Mouse (Mus musculus): ENCODE measurements at regions not wholly inside any gene's neighbourhood (a gene's known extent, or its start where the extent isn't known, plus 50 kb on each side); places are given as distances from the start of the nearest gene placed in this dataset.

GRCm38 (mm10) chr10:42090806-42091205 lies 72.6 kb upstream of the Armc2 start:
- 89% methylated on average over 7 of the region's 7 CpGs for WGBS
- no peak for DNase-seq (ENCODE audit: low spot score)
- Histone ChIP-seq H3K9me3 (no peaks in the 10 kb centered on the region), H3K4me1 (replicated peaks) (peaks cover 27% of the 10 kb centered on the region), H3K27ac (no peak overlapping the region), H3K27me3 (ENCODE audit: insufficient read depth, poor library complexity, severe bottlenecking) (0 out of 2 replicates have a peak, but pooled peaks cover 6% of the 10 kb centered on the region), H3K36me3 (no peaks in the 10 kb centered on the region), H3K4me3 (no peak overlapping the region)

GRCm38 (mm10) chr10:42090147-42090546 lies 71.9 kb upstream of the Armc2 start:
- 0 out of 2 replicates have a peak, but pooled peaks cover 6% of the 10 kb centered on the region for H3K27me3 ChIP-seq (ENCODE audit: insufficient read depth, poor library complexity, severe bottlenecking)
- H3K4me1 ChIP-seq (replicated peaks) = peaks cover 27% of the 10 kb centered on the region
- DNase-seq (ENCODE audit: low spot score) = no peak
- H3K27ac ChIP-seq = peak overlapping the region; percentile 76
- H3K4me3 ChIP-seq = no peak overlapping the region
- no peaks in the 10 kb centered on the region for H3K36me3 ChIP-seq
- peaks cover 3% of the 10 kb centered on the region; the same call in 1 of the 2 replicates for H3K9me3 ChIP-seq
- WGBS = 54% methylated on average over 3 of the region's 3 CpGs

DNA sequence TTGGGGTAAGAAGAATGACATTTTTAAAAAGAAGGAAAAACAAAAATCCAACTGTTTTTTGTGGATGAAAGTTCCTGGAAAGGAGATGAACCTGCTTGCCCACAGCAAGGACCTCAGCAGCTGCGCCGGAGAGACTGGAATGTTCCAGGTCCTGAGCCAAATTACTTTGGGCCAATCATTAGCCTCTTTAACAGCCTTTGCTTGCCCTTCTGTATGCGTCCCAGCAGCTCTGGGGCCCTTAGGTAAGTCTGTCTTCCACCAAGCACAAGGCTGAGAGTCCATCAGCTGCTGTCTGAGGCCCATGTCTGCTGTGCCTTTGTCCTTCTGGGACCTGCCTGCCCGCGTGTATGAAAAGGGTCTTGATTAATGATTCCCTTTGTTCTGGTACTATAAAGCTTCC lies 71.4 kb upstream of the Armc2 start:
- WGBS = 62% methylated on average over 5 of the region's 5 CpGs
- Histone ChIP-seq H3K4me1 (replicated peaks) (peaks cover 27% of the 10 kb centered on the region), H3K4me3 (no peak overlapping the region), H3K27ac (peak overlapping the region; percentile 76), H3K36me3 (no peaks in the 10 kb centered on the region), H3K27me3 (ENCODE audit: insufficient read depth, poor library complexity, severe bottlenecking) (0 out of 2 replicates have a peak, but pooled peaks cover 6% of the 10 kb centered on the region), H3K9me3 (peaks cover 4% of the 10 kb centered on the region; the same call in 1 of the 2 replicates)
- DNase-seq (ENCODE audit: low spot score) = no peak

DNA sequence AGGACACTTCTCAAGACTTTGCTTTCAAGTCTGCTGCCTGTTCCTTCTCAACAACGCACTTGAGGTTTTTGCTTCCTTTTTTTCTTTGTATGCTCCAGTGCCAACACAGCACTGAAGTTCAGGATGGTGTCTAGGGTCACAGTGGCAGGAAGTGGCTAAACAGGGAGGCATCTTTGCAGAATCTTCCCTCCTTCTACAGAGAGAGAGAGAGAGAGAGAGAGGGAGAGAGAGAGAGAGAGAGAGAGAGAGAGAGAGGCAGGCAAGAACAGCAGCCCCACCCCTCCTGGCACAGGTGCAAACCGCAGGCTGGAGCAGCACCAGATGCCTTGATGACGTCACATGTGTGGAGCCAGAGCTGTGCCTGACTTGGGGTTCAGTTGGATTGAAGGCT lies 71.0 kb upstream of the Armc2 start:
- peaks cover 4% of the 10 kb centered on the region; the same call in 1 of the 2 replicates for H3K9me3 ChIP-seq
- peaks cover 27% of the 10 kb centered on the region for H3K4me1 ChIP-seq (replicated peaks)
- H3K4me3 ChIP-seq = no peak overlapping the region
- no peaks in the 10 kb centered on the region for H3K36me3 ChIP-seq
- 43% methylated on average over 3 of the region's 3 CpGs for WGBS
- peak overlapping the region; percentile 76 for H3K27ac ChIP-seq
- DNase-seq (ENCODE audit: low spot score) = no peak
- 0 out of 2 replicates have a peak, but pooled peaks cover 6% of the 10 kb centered on the region for H3K27me3 ChIP-seq (ENCODE audit: insufficient read depth, poor library complexity, severe bottlenecking)

DNA sequence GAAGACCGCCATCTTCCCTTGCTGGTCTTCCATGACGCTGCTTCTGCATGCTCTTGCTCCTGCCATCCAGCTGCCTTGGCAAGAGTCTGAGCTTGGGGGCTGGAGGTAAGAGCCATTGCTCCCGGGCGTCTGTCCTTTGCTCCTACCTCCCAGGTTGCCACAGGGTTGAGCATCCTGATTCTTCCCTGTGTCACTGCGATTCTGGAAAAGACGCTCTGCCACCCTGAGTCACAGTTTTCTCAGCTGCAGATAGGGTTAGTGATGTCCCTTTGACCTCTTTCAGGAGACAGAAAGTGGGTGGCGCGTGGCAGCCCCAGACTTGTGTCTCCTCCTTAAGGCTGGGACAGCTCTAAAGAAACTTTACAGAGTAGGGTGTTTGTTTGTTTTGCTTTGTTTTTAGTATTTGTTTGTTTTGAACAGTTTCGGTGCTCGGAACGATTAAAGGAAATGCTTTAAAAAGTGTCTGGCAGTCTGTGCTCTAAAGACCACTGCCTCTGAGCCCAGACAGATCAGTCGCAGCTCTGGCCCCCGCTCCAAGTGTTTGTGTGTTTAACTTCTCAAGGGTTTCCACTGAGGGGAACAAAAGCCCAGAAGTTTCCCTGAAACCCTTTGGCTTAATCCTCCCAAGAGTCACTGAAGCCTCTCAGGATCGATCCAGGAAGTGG lies 70.5 kb upstream of the Armc2 start:
- peaks cover 27% of the 10 kb centered on the region for H3K4me1 ChIP-seq (replicated peaks)

DNA sequence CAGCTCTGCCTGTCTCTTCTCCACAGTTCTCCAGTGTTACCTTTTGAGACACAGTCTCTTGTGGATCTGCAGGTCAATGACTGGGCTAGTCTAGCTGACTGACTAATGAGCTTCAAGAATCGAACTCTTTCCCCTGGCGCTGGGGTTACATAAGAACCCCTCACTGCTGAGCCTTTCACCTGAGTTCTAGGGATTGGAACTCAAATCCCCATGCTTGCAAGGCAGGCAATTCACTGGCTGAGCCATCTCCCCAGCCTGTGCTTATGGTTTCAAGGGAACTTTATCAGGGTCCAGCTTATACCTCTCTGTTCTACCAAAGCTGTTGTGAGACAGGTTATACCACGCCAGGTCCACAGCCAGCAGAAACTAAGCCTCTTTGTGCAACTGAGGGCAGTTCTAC lies 69.7 kb upstream of the Armc2 start:
- no peaks in the 10 kb centered on the region for H3K36me3 ChIP-seq
- WGBS = 94% methylated on average over 3 of the region's 3 CpGs
- H3K27ac ChIP-seq = peak overlapping the region; percentile 9; the same call in 1 of the 2 replicates
- DNase-seq (ENCODE audit: low spot score) = no peak
- no peak overlapping the region for H3K4me3 ChIP-seq
- peaks cover 27% of the 10 kb centered on the region for H3K4me1 ChIP-seq (replicated peaks)
- 0 out of 2 replicates have a peak, but pooled peaks cover 6% of the 10 kb centered on the region for H3K27me3 ChIP-seq (ENCODE audit: insufficient read depth, poor library complexity, severe bottlenecking)
- peaks cover 4% of the 10 kb centered on the region; the same call in 1 of the 2 replicates for H3K9me3 ChIP-seq

More for the DNA sequence above, 70.5 kb upstream of the Armc2 start:
- no peaks in the 10 kb centered on the region for H3K36me3 ChIP-seq
- H3K27ac ChIP-seq = peak overlapping the region; percentile 76
- no peak for DNase-seq (ENCODE audit: low spot score)
- WGBS = 57% methylated on average over 14 of the region's 14 CpGs
- H3K4me3 ChIP-seq = no peak overlapping the region
- H3K27me3 ChIP-seq (ENCODE audit: insufficient read depth, poor library complexity, severe bottlenecking) = 0 out of 2 replicates have a peak, but pooled peaks cover 6% of the 10 kb centered on the region
- peaks cover 4% of the 10 kb centered on the region; the same call in 1 of the 2 replicates for H3K9me3 ChIP-seq

- no peak overlapping the region for H3K27ac ChIP-seq
- H3K36me3 ChIP-seq = no peaks in the 10 kb centered on the region
- peaks cover 20% of the 10 kb centered on the region for H3K4me1 ChIP-seq (replicated peaks)
- DNase-seq (ENCODE audit: low spot score) = no peak
- H3K4me3 ChIP-seq = no peak overlapping the region
- H3K27me3 ChIP-seq (ENCODE audit: insufficient read depth, poor library complexity, severe bottlenecking) = 0 out of 2 replicates have a peak, but pooled peaks cover 6% of the 10 kb centered on the region
- WGBS = 97% methylated on average over 10 of the region's 10 CpGs
- peaks cover 4% of the 10 kb centered on the region; the same call in 1 of the 2 replicates for H3K9me3 ChIP-seq
These were observed 68.4 kb upstream of the Armc2 start for GRCm38 (mm10) chr10:42086691-42087090.

- WGBS = 82% methylated on average over 2 of the region's 2 CpGs
- no peaks in the 10 kb centered on the region for H3K36me3 ChIP-seq
- H3K27me3 ChIP-seq (ENCODE audit: insufficient read depth, poor library complexity, severe bottlenecking) = 0 out of 2 replicates have a peak, but pooled peaks cover 6% of the 10 kb centered on the region
- H3K9me3 ChIP-seq = peaks cover 4% of the 10 kb centered on the region; the same call in 1 of the 2 replicates
- H3K4me3 ChIP-seq = no peak overlapping the region
- no peak for DNase-seq (ENCODE audit: low spot score)
- no peak overlapping the region for H3K27ac ChIP-seq
- H3K4me1 ChIP-seq (replicated peaks) = peaks cover 18% of the 10 kb centered on the region
These were observed 67.1 kb upstream of the Armc2 start for GRCm38 (mm10) chr10:42085295-42085694.

DNA sequence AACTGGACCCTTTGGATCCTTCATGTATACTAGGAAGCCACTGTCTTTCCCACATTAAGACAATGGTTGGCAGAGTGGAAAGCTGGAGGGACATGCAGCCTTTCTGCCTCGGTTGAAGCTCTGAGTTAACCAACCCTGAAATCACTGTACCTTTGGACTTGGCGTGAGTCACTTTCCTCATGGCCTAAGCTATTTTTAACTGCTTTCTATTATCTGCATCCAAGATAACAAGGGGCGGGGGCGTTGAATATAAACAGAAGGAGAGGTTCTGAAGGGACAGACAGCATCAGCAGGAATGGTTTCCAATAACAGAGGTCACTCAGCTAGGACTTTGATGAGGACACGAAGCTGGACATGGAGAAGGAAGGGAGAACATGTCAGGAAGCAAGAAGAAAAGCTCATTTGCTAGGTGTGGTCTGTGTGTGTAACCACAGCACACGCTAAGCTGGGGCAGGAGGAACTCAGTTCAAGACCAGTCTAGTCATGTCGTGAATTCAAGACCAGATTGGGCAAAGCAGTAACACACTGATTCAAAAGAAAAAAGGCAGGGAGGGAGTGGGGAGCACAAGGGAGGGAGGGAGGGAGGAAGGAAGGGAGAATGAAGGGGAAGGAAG lies 64.1 kb upstream of the Armc2 start:
- Histone ChIP-seq H3K4me1 (replicated peaks) (no peaks in the 10 kb centered on the region), H3K27ac (no peak overlapping the region), H3K9me3 (peaks cover 4% of the 10 kb centered on the region; the same call in 1 of the 2 replicates), H3K36me3 (no peaks in the 10 kb centered on the region), H3K27me3 (ENCODE audit: insufficient read depth, poor library complexity, severe bottlenecking) (no peaks in the 10 kb centered on the region), H3K4me3 (no peak overlapping the region)
- WGBS = 74% methylated on average over 7 of the region's 7 CpGs
- no peak for DNase-seq (ENCODE audit: low spot score)

DNA sequence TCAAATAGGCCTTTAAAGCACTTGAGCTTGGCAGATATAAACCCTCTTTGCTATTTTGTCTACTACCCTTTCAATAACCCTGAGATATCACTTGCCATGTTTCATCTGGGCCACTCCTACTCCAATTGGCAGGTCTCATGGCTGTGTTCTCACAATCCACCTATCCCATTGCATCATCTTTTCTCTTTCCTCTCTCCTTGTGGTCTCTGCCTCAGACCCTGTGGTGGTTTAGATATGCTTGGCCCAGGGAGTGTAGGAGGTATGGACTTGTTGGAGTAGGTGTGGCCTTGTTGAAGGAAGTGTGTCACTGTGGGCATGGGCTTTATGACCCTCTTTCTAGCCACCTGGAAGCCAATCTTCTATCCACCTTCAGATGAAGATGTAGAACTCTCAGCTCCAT lies 61.5 kb upstream of the Armc2 start:
- no peaks in the 10 kb centered on the region for H3K4me1 ChIP-seq (replicated peaks)
- no peak overlapping the region for H3K27ac ChIP-seq
- H3K9me3 ChIP-seq = no peaks in the 10 kb centered on the region
- no peaks in the 10 kb centered on the region for H3K36me3 ChIP-seq
- no peaks in the 10 kb centered on the region; the same call in 1 of the 2 replicates for H3K27me3 ChIP-seq (ENCODE audit: insufficient read depth, poor library complexity, severe bottlenecking)
- H3K4me3 ChIP-seq = no peak overlapping the region
- no peak for DNase-seq (ENCODE audit: low spot score)

- Histone ChIP-seq H3K9me3 (no peaks in the 10 kb centered on the region), H3K36me3 (no peaks in the 10 kb centered on the region), H3K4me3 (no peak overlapping the region), H3K27me3 (ENCODE audit: insufficient read depth, poor library complexity, severe bottlenecking) (peaks cover 9% of the 10 kb centered on the region), H3K27ac (no peak overlapping the region), H3K4me1 (replicated peaks) (peaks cover 21% of the 10 kb centered on the region)
- WGBS = 80% methylated on average over 4 of the region's 4 CpGs
- DNase-seq (ENCODE audit: low spot score) = no peak
These were observed 58.5 kb upstream of the Armc2 start for GRCm38 (mm10) chr10:42076711-42077110.

DNA sequence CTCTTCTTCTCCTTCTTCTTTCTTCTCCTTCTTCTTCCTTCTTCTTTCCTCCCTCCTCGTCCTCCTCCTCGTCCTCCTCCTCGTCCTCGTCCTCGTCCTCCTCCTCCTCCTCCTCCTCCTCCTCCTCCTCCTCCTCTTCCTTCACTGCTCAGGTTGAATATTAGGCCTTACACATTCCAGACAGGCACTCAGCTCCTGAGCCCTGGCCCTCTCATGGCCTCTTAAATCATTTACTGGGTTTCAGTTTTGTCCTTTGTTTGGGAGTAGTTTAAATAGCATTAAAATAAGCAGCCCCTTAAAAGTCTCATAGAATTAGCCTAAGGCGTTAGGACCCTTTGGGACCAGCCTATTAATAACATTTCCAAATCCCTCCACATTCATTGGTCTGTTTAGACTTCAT lies 57.3 kb upstream of the Armc2 start:
- H3K36me3 ChIP-seq = no peaks in the 10 kb centered on the region
- no peak for DNase-seq (ENCODE audit: low spot score)
- H3K4me3 ChIP-seq = no peak overlapping the region
- peaks cover 33% of the 10 kb centered on the region for H3K4me1 ChIP-seq (replicated peaks)
- no peaks in the 10 kb centered on the region for H3K9me3 ChIP-seq
- WGBS = 92% methylated on average over 6 of the region's 6 CpGs
- no peak overlapping the region for H3K27ac ChIP-seq
- H3K27me3 ChIP-seq (ENCODE audit: insufficient read depth, poor library complexity, severe bottlenecking) = peaks cover 9% of the 10 kb centered on the region

DNA sequence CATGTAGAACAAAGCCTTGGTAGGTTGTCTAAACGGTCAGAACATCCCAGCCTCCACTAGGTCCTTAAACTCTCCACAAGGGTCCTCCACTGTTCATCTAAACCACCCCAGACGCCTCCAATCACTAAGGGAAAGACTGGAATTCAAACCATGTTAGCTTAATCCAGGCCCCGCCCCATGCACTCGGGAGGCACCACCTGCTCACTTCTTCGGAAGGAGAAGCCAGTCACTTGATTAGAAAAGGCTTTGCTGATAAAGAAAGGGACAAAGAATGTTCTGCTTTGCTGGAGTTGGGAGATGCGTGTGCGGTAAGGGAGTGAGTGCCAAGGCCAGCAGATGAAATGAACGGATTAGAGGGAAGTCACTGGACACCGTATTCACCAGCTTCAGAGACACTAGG lies 54.5 kb upstream of the Armc2 start:
- no peaks in the 10 kb centered on the region for H3K9me3 ChIP-seq
- 29% methylated on average over 9 of the region's 9 CpGs for WGBS

More for the DNA sequence above, 54.5 kb upstream of the Armc2 start:
- Histone ChIP-seq H3K27me3 (ENCODE audit: insufficient read depth, poor library complexity, severe bottlenecking) (peaks cover 9% of the 10 kb centered on the region), H3K36me3 (no peaks in the 10 kb centered on the region), H3K27ac (0 out of 2 replicates have a peak overlapping the region, but pooled peaks have one; percentile 86), H3K4me3 (no peak overlapping the region), H3K4me1 (replicated peaks) (peaks cover 37% of the 10 kb centered on the region)
- no peak for DNase-seq (ENCODE audit: low spot score)
